Mouse (Mus musculus): Measurements from ENCODE around the gene Dnajb11.

The Dnajb11 gene

DNA sequence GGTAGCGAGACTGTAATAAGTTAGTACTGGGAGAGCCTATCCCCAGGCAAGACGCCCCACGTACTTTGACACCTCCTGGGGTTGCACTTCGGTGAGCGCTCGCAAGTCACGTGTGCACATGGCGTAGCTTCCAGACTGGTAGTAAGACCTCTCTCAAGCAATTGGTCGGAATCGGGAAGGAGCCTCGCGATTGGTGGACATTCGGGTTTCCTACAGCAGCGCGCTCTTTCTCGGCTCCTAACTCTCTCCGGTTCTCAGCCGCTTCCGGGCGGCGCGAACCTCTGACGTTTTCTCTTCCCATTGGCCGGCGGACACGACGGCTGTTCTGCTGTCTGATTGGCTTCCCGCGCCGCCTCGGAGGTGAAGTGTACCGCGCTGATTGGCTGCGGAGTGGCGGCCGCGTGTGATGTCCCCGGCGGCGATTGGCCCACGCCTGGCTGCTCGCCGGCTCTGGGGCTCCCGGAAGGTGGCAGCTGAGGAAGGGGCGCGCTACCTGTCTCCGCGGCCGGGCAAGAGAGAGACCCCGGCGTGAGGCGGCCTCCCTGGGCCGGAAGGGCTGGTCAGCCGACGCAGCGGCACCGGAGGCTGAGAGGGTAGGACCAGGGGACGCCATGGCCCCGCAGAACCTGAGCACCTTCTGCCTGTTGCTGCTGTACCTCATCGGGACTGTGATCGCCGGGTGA lies at the start of gene Dnajb11, which contains the start of gene Tbccd1:
Gene Dnajb11 (plus strand): TSS at position 415 of the 683 bp plus-strand sequence.
Gene Tbccd1 (minus strand): TSS at position 239 of the 683 bp plus-strand sequence.
- DNase-seq: peak; percentile 99

DNA sequence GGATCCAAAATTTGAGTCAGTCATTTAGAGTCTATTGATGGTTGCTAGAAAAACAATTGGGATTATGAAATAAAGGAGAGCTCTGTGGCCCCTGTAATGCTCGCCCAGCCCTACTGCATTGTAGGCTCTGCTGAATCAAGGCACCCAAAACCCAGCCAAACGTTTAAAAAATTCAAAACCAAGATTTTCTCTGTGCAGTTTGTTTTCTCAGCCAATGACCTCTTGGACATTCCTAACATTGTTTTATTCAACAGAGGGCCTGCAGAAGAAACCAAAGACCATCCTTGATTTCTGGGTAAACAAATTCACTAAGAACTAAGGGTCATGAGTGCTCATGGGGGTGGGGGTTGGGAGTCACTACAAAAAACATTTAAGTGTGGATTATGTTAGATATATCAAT lies 46.2 kb upstream of the Dnajb11 start, which contains the start of gene Crygs:
Gene Crygs (minus strand): TSS at position 101 of the 400 bp plus-strand sequence.
- no peak for DNase-seq

DNA sequence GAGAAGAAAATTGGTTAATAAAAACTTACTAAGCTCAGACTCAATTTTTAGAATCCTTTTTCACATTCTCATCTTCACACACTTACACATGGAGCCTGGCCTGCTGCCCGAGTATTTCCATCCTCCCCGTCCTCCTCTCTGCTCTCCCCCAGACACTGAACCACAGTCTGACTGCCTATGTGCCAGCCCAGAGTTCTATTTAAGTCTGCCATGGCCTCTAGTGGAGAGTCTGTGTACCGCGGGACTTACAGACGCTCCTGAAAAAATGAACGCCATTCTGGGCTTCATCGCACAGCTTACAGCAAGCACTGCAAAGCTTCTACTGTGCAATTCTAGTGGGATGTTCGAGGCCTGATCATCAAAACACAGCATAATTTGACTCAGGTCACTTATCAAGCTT lies 36.9 kb upstream of the Dnajb11 start:
- no peak for DNase-seq

DNA sequence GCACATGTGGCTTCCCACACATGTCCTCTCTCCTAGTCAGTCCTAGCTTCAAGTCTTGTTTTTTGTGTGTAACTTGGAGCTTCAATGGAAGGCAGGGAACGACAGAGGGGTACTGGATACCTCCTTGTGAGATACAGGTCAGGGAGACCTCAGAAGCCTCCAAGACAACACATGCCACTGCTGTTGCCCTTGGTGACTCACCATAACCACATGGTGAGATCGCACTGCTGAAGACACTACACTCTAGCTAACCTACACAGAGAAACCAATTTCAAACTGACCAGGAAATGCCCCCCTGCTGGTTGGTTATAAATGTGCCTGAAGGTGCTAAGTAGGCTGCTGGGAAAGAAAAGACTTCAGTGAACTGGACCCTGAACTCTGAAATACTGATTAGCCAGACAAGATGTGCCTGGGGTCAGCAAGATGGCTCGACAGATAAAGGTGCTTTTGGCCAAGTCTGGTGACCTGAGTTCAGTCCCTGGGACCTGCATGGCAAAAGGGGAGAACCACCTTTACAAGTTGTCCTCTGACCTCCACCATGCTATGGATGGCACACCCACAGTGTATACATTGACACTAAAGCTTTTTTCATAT lies 24.6 kb upstream of the Dnajb11 start:
- no peak for DNase-seq

DNA sequence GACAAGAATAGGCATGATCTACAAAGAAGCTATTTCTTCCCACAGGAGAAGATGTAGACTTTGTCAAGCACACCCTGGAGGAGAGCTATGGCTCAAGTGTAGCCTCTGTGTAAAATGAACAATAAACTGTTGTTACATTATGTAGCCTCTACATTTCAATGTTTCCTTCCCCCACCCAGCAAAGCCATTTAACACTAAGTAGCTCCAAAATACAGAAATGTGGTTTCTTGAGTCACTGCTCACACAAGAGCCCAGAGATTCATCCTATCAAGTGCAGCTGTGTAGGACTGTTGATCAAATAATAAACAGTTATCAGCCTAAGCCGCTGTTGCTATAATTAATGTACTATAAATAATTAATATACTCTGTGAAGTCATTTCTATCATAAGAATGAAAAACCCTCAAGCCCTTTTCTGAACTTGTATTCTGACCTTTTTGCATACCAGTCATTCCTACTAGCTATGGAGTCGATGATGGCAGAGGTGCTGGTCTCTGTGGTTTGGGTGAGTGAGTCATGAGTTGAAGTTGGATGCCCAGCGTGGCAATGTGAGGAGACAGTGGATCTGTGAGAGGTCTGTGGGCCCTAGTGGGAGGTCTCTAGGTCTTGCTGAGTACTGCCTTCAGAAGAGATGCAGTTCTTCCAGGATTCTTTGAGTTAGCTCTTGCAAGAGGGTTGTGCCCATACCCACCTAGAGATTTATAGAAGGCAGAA lies 18.3 kb upstream of the Dnajb11 start:
- DNase-seq: no peak

DNA sequence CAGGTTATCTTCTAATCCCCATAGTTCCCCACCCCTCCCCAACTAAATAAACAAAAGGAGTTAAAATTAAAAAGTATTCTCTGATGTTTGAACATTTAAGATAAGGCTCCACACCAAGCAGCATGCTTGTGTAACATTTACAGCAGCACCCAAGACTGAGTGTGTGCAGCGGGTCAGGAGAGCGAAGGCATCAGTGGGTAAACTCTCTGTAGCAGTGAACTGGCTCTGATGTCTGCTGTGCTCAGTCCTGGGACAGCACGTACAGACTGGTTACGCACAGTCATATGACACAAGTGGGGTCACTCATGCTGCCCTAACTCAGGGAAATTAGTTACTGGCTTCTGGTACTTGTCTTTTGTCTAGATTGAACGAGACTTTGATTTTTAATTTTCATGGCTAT lies 14.8 kb upstream of the Dnajb11 start:
- DNase-seq: no peak

DNA sequence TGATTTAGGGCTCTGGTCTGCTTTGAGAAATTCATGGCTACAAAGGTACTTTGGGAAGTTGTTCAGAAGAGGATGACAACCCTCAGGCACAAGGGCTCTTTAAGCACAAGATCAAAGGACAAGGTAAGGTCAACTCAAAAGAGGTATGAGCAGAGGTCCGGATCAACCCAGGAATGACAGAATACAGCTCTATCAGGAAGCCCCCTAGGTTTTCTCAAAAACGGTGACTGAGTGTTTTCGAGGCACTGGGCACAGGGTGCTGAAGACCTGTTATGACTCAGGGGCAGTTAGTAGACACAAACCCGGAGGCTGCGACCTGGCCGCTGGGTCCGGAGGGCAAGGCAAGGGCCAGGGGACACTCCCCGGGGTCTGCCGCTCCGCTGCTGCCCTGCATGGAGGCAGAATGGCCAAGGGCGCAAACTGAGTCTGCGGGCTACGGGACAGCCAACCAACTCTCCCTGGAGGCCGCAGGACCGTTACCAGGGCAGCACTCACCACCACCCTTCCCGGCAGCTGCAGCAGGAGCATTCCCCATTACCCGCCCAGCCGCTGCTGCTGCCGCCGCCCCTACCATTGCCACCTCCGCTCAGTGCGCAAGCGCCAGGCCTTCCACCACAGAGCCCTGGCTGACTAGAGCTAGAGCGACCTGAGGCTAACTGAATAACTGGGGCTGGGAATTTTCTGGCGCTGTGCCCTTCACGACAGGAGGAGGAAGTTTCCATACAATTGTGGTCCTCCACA lies 13.4 kb upstream of the Dnajb11 start:
- peak; percentile 93 for DNase-seq

DNA sequence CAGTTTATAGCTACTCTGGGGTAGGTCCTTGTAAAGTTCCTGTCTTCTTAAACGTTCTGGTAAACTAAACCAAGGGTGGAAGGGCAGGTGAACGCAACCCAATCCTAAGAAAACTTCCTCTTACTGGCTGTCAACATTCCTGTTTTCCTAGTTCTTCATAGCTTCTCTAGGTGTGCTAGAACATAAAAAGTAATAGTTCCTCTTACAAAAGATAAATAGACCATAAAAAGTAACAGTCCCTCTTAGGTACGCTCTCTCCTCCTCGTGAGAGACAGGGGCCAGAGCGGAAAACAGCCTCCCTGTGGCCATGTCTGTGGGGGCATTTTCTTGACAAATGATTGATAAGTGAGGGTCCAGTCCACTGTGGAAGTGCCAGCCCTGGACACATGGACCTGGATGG lies 12.8 kb upstream of the Dnajb11 start:
- no peak for DNase-seq

DNA sequence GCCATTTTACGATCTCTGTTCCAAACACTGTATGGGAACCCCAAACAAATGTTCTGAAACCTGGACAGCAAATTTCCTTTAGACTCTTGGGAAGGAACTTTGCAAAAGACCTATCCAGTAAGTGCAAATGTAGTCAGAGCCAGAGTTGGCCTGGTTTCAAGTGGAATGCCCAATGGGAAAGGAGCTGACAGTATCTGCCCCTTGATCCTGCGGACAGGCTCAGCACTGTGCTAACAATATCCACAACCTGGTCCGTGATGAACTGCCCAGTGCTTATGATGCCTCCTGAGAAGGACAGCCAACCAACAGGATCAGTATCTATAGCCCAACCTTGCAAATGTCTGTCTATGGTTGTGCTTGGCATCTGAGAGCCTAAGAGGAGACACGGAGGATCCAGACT lies 12.2 kb upstream of the Dnajb11 start:
- DNase-seq: peak; percentile 47

DNA sequence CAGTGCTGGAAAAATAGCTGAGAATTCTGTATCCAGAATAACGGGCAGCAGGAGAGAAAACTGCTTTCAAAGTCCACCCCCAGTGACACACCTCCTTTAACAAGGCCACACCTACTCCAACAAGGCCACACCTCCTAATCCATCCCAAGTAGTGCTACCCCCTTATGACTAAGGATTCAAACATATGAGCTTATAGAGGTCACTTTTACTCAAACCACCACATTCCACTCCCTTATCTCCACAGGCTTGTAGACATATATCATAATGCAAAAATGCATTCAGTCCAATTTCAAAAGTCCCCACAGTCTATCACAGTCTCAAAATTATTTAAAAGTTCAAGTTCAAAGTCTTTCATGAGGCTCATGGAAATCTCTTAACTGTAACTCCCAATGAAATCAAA lies 10.0 kb upstream of the Dnajb11 start:
- DNase-seq: no peak

DNA sequence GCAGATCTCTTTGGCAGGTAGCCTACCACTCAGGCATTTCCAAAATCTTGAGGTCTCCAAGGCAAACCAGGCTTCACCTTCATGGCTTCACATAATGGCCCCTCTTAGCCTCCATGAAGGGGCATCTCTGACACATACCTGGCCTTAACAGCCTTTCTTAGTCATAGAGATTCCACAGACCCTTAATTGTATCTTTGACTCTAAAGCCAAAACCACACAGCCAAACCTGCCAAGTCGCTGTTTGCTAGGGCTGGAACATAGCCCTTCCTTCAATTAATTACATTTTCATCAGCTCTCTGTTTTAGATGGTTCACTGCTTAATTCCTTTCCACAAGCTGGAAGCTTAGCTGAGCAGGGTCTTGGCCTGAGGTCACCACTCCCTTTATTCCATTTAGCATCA lies 9.3 kb upstream of the Dnajb11 start:
- no peak for DNase-seq

DNA sequence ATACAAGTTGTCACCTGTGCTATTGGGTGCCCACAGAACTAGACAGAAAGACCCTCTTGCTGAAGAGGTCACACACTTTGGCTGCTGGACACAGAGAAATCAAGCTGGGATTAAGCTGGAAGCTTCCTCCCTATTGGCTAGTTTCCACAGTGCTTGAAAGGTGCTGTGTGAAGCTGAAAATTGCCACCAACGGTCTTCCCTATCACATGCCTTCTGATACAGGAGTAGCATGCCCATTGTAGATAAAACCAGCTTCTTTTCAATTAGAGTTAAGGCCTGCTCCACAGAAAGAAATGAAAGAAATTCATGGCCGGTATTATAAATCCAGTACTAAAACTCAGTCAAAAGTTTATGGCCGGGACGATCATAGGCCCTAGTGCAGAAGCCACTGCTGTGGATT lies 4.9 kb upstream of the Dnajb11 start:
- DNase-seq: no peak

DNA sequence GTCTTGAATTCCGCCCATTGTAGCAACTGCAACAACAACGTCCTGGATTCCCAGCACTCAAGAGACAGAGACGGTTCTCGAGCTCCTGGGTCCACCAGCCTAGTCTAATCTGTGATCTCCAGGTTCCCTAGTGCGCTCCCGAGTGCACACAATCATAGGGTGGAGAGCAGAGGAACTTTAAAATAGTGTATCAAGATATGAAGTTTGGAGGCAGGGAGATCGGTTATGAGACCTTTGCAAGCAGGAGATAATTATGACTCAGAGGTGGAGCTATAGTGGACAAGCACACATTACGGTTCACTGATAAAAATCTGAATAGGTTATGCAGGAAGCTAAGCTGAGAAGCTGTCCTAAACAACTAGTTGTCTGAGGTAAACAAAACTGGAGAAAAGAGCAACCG lies 872 bp upstream of the Dnajb11 start:
- no peak for DNase-seq

DNA sequence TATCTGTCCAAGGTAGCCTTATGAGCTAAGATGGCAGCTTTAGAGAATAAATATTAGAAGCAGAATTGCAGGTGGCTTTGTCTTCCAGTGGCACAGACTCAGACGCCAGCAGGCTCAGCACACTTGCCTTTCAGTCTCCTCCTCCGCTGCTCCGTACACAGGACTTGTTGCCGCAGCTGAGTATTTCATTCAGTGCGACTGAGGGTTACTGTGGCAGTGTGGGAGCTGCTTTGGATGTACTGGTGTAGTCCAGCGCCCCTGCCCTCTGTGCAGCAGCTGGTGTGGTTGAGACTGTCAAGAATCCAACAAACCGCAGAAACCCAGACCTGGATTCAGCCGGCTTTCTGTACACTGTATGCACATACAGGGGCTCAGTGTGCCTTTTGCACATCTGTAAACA lies 14.8 kb downstream of the Dnajb11 start:
- DNase-seq: no peak

DNA sequence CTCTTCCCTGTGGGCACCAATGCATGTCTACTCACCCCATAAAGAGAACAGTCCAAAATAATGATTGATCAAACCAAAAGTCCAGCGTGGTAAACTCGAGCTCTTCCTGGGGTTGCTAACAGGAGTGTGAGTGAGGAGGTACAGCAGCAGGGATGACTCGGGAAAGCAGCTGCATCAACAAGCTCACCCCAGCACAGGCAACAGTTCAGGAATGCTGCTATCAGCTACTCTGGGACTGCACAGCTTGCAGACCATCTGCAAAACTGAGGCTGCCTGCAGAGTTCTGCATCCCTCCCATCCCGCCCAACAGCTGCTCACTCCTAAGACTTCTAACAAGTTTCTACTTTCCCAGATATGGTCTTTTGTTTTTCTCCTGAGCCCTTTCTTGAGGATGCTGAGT lies 15.7 kb downstream of the Dnajb11 start:
- no peak for DNase-seq

DNA sequence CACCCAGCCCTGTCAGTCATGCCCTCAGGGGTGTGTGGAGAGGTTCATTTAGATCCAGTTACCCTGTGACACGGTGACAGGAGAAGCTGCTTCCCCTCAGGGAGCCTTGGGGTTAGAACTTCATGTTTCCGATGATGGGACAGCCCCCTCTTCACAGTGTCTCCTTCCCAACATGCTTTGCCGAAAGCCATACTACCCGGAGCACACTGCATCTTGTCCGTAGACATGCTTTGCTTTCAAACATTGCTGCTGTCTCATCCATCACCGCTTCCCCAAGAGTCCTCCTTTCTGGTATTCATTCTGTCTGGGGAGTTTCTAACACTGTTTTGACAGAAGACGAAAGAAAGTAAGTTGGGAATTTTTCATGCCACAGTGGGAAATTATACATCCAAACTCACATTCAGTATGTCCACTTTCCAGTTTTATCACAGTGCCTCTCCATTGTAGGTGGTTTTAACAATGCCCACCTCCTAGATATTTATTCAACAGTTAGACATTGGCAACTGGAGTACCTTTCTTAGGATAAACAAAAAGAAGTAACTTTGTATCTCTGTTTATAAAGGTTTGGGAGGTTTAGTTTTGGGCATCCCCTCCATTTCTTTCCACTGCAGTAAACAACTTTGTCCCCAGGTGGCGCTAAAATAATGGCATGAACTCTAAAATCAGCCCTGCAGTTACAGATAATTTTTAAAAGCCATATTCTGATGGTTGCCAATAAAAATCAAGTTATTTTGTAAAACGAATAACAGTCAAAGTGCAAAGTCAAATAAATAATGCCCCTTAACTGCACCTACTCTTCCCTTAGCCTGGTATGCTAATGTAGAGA lies 18.8 kb downstream of the Dnajb11 start:
- peak; percentile 32 for DNase-seq

DNA sequence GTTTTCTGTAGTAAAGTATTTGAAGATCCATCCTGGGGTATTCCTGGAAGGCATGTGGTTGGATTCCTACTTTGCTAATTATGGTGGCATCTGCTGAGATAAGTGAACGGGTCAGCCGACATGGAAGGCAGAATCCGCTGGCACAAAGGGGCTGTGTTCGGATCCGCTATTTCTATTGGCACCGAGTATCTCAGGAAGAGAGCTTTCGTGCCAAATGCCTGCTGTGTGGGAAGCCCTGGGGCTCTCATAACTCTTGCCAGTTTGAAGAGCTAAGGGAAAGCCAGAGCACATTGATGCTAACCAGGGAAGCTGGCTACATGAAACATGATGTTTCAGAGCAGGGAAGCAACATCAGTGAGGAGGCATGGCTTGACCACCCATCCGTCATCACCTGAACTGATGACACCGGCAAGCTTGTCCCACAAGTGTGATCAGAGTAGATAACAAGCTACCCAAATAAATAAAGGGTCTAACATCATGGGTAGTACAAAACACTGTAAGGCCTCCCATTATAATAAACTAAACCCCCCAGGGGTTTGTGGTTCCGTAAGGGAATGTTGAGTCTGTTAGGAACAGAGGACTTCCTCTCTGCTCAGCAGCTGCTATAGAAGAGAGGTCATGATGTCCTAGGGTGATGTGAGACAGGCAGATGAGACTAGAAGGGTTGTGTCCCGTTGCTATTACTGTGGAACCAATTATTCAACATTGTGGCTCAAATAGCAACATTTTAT lies 20.2 kb downstream of the Dnajb11 start:
- DNase-seq: no peak

DNA sequence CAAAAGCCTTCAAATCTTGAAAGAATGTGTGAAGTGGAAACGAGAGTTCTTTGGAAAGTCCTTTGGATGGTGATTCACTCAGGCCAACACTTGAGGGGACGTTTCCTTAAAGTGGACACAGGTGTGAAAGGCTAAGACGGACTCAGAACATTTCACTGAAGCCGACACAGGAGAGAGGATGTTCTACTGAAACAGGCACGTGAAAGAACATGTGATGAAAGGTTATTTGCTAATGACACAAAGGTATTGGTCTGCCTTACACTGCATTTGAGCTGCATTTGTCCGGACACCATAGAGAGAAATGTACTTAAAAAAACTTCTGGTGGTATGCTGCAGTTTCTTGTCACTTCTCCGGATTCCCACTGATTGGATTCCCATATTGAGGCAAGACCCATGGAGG lies 21.1 kb downstream of the Dnajb11 start:
- no peak for DNase-seq

DNA sequence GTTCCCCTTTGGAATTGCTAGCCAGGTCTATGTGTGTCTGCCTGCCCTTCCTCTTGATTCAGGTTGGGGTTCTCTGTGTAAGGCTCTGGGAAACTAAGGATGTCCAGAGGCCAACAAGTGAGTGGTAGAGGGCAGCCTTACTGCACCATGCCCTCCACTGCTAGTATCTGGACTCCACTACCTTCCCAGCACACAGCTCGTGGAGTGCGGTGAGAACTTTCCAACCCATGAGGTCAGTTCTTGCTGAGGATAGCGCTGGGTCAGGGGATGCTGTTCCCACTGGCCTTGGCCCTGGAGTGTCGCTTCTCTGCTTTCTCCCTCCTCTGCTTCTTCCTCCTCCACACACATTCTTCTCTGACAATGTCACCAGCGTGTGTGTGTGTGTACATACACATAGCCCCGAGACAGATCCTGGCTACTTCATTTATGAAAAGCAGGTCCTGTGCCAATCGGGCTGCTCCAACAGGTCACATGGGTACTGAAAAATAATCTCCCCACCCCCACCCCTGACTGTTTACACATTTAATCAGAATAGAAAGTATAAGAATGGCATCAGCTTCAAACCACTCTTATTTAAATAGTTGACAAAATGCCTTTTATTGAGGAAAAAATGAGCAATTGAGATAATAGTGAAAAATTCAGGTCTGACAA lies 22.4 kb downstream of the Dnajb11 start:
- DNase-seq: no peak

DNA sequence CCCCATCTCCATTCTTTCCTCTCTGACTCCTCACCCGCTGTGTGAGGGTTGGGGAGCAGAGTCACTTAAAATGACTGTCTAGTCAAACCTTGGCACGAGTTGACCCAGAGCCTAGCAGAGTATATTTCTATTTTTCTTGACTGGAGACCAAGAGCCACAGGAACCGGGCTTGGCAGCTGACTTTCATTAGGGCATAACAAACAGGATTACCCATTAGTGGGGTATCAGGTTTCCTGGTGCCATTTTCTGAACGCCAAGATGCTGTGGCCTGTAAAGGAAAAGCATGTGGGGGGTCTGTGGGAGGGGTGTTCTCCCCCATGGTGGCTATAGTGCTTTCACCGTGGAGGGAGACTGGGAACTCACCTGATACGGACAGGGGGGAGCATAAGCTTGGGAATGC lies 23.3 kb downstream of the Dnajb11 start:
- DNase-seq: no peak

DNA sequence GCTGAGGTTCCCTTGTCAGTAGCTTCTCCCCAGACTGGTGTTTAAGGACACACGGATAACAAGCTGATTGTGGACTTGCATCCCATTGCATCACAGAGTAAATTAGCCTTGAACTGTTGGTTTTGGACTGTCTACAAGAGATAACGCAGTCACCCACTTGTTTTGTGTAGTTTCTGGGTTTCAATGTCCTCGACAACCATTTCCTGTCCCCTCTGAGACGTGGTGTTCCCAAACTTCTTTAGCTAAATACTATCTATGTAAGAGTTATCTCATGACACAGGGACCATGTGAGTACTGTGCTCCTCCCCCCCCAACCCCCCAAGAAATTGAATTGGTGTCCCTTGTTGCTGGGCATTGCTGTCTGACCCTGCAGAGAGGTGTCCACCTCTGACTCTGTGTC lies 23.8 kb downstream of the Dnajb11 start:
- peak; percentile 30 for DNase-seq
